Mouse (Mus musculus) lung, embryonic 14.5 days (tissue): ENCODE results near the gene Dixdc1. TPM values are rescaled to one million over a fixed set of nuclear protein-coding genes. Genes with fewer than 3 reads are reported as not detected.
A peak's percentile ranks its signal among the peaks of the same experiment; 100 is the strongest.

Experiments
- ATAC-seq: fragments of 200-750 bp; cut with Nextera tagmentation; 2 replicates; pipeline ENCODE4 v1.8.0; 2017; ENCODE audit warnings: mild to moderate bottlenecking, moderate TSS enrichment, moderate library complexity; ENCODE audit not compliant: insufficient read depth
- DNase-seq: peaks from one replicate; pipeline ENCODE4 v3.0.0-alpha.2; 2015
- H3K27ac ChIP-seq: fragments of 300-500 bp; sonication (generic); 2 replicates; pipeline ENCODE4 v1.5.1; 2014; ENCODE audit warnings: low read depth, mild to moderate bottlenecking, moderate library complexity
- H3K27me3 ChIP-seq: fragments of 300-500 bp; sonication (generic); 2 replicates; pipeline ENCODE4 v1.6.1; 2014; ENCODE audit warnings: low read length, control low read depth; ENCODE audit not compliant: insufficient read depth
- H3K36me3 ChIP-seq: fragments of 300-500 bp; sonication (generic); 2 replicates; pipeline ENCODE4 v1.6.1; 2014; ENCODE audit warnings: control low read depth; ENCODE audit not compliant: insufficient read depth
- H3K4me1 ChIP-seq: fragments of 300-500 bp; sonication (generic); 2 replicates; pipeline ENCODE4 v1.6.1; 2014; ENCODE audit warnings: antibody characterized with exemption, control low read depth; ENCODE audit not compliant: insufficient read depth
- H3K4me2 ChIP-seq: fragments of 300-500 bp; sonication (generic); 2 replicates; pipeline ENCODE4 v1.6.1; 2014; ENCODE audit warnings: mild to moderate bottlenecking
- H3K4me3 ChIP-seq: fragments of 300-500 bp; sonication (generic); 2 replicates; pipeline ENCODE4 v1.5.1; 2014; ENCODE audit warnings: low read depth, low read length
- H3K9ac ChIP-seq: fragments of 300-500 bp; sonication (generic); 2 replicates; pipeline ENCODE4 v1.6.1; 2014
- H3K9me3 ChIP-seq: fragments of 300-500 bp; sonication (generic); 2 replicates; pipeline ENCODE4 v1.6.1; 2016; ENCODE audit warnings: low read depth, low read length, control low read depth
- CTCF ChIP-seq: IDR thresholded peaks from 2 replicates; pipeline ENCODE4 v1.5.1; 2016; ENCODE audit warnings: antibody characterized with exemption, low read depth
- WGBS: fragments of 180-500 bp; shearing (Covaris S2); extraction: QIAGEN DNeasy Blood & Tissue Kit; methylation state at CpG from one replicate; pipeline ENCODE4 v1.1.7; 2014; 5-methylcytosine and 5-hydroxymethylcytosine counted together
- polyA plus RNA-seq: library from polyadenylated mRNA; unstranded; fragments of >200 nt; fragmentation: Nextera tagmentation; extraction: Ambion mirVana; gene quantifications from 2 replicates; pipeline ENCODE4 v1.2.1, GENCODE M21; 2014

Gene Dixdc1
- polyA plus RNA-seq, 1 experiment from 2014 or later, result 11.6 TPM

- Histone ChIP-seq H3K36me3 (no peaks in the 10 kb centered on the region), H3K4me1 (peaks cover 15% of the 10 kb centered on the region), H3K4me3 (peak overlapping the region; percentile 10; the same call in 1 of the 2 replicates), H3K27me3 (no peaks in the 10 kb centered on the region; the same call in 1 of the 2 replicates), H3K9ac (no peak overlapping the region; the same call in 1 of the 2 replicates), H3K9me3 (no peaks in the 10 kb centered on the region), H3K27ac (no peak overlapping the region; the same call in 1 of the 2 replicates), H3K4me2 (peak overlapping the region; percentile 41; the same call in 1 of the 2 replicates)
- ATAC-seq (no peak), DNase-seq (no peak)
- WGBS, result 34% methylated on average over 7 of the region's 7 CpGs
- no peak for TF ChIP-seq CTCF
Measured at GRCm38 (mm10) chr9:50753947-50754346, 14.6 kb upstream of the Dixdc1 start.

- H3K36me3 ChIP-seq, result no peaks in the 10 kb centered on the region
- H3K4me1 ChIP-seq, result peaks cover 15% of the 10 kb centered on the region
- H3K27me3 ChIP-seq, result no peaks in the 10 kb centered on the region; the same call in 1 of the 2 replicates
- H3K4me2 ChIP-seq, result peak overlapping the region; percentile 41
- peak overlapping the region; percentile 83 for H3K27ac ChIP-seq
- no peak for TF ChIP-seq CTCF
- ATAC-seq, result peak; percentile 84
- H3K9ac ChIP-seq, result peak overlapping the region; percentile 27; the same call in 1 of the 2 replicates
- peak; percentile 81 for DNase-seq
- H3K4me3 ChIP-seq, result peak overlapping the region; percentile 23
- H3K9me3 ChIP-seq, result no peaks in the 10 kb centered on the region
- 61% methylated on average over 17 of the region's 17 CpGs for WGBS
Measured at GRCm38 (mm10) chr9:50752784-50753615, 13.7 kb upstream of the Dixdc1 start.

- peak within 1 kb of the TSS; percentile 44 for H3K9ac ChIP-seq
- no peaks in the 10 kb centered on the region for H3K36me3 ChIP-seq
- H3K9me3 ChIP-seq, result no peaks in the 10 kb centered on the region
- H3K4me2 ChIP-seq, result peak within 1 kb of the TSS; percentile 41
- DNase-seq (peak; percentile 28), ATAC-seq (peak; percentile 72; the same call in 1 of the 2 replicates)
- no peak for TF ChIP-seq CTCF
- H3K27ac ChIP-seq, result peak within 1 kb of the TSS; percentile 83
- no peaks in the 10 kb centered on the region; the same call in 1 of the 2 replicates for H3K27me3 ChIP-seq
- WGBS, result 65% methylated on average over 14 of the region's 14 CpGs
- H3K4me1 ChIP-seq, result peaks cover 15% of the 10 kb centered on the region
- peak within 1 kb of the TSS; percentile 23 for H3K4me3 ChIP-seq
Measured at GRCm38 (mm10) chr9:50752054-50752602, 12.8 kb upstream of the Dixdc1 start, which contains the start of gene Hspb2. TSS of gene Hspb2 (minus strand) at chr9:50752354.

DNA sequence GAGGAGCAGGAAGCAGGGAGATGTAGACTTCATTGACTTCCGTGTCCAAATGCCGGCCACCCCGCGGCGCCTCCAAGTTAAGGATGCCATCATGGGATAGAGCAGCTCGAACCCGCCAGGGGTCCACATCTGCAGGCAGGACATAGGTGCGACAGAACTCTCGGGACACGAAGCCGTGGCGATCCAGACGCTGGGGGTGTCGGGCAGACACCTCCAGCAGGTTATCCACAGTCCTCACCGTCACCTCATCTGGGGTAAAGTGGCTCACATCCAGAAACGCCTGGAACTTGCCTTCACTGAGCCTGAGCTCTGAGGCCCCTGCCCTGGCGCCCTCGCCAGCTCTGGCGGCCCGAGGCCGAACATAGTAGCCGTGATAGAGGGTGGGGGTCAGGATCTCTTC, 12.0 kb upstream of the Dixdc1 start, which contains the start of gene Cryab:
Gene Cryab, plus strand, starts transcription at position 3 of the 400 bp plus-strand sequence.
- 56% methylated on average over 22 of the region's 22 CpGs for WGBS
- H3K9me3 ChIP-seq, result no peaks in the 10 kb centered on the region
- peak within 1 kb of the TSS; percentile 41; the same call in 1 of the 2 replicates for H3K4me2 ChIP-seq
- ATAC-seq (no peak), DNase-seq (no peak)
- TF ChIP-seq CTCF, result no peak
- peak within 1 kb of the TSS; percentile 83 for H3K27ac ChIP-seq
- peak within 1 kb of the TSS; percentile 44 for H3K9ac ChIP-seq
- no peaks in the 10 kb centered on the region; the same call in 1 of the 2 replicates for H3K27me3 ChIP-seq
- H3K4me1 ChIP-seq, result peaks cover 15% of the 10 kb centered on the region
- peak within 1 kb of the TSS; percentile 9; the same call in 1 of the 2 replicates for H3K4me3 ChIP-seq
- no peaks in the 10 kb centered on the region for H3K36me3 ChIP-seq

GRCm38 (mm10) chr9:50750706-50751105, 11.4 kb upstream of the Dixdc1 start:
- no peak for ATAC-seq
- peak overlapping the region; percentile 41; the same call in 1 of the 2 replicates for H3K4me2 ChIP-seq
- no peak overlapping the region for H3K4me3 ChIP-seq
- no peaks in the 10 kb centered on the region for H3K36me3 ChIP-seq
- DNase-seq, result no peak
- 81% methylated on average over 6 of the region's 6 CpGs for WGBS
- no peaks in the 10 kb centered on the region; the same call in 1 of the 2 replicates for H3K27me3 ChIP-seq
- H3K9ac ChIP-seq, result no peak overlapping the region
- no peak for TF ChIP-seq CTCF
- peaks cover 19% of the 10 kb centered on the region for H3K4me1 ChIP-seq
- H3K9me3 ChIP-seq, result no peaks in the 10 kb centered on the region
- no peak overlapping the region for H3K27ac ChIP-seq

DNA sequence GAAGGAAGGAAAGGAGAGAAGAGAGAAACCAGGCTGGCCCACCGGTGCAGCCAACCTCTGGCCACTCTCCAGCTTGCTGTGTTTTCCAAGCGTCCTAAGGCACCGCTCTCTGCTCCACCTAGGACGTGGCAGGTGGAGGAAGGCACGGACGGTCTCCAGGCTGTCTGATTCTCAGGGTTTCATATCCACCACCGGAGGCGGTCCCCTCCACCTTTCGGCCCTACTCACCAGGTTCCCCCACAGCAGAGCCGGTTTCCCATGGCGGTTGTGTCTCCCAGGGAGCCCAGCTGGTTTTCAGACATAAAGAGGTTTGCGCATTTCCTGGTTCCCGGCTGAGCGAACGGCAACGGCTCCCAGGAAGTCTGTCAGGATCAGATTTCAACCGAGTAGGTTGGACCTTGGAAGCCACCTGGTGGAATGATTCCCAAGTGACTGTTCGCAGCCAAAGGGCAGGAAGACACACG, 6.9 kb upstream of the Dixdc1 start, which contains the start of gene 2310030G06Rik:
Gene 2310030G06Rik, minus strand, starts transcription at position 323 of the 464 bp plus-strand sequence.
- ATAC-seq (peak; percentile 83), DNase-seq (peak; percentile 79)
- H3K4me1 ChIP-seq, result 0 out of 2 replicates have a peak, but pooled peaks cover 6% of the 10 kb centered on the region
- peak within 1 kb of the TSS; percentile 45 for H3K4me3 ChIP-seq
- H3K9ac ChIP-seq, result peak within 1 kb of the TSS; percentile 59
- H3K4me2 ChIP-seq, result peak within 1 kb of the TSS; percentile 66
- TF ChIP-seq CTCF, result peak; percentile 41
- no peaks in the 10 kb centered on the region; the same call in 1 of the 2 replicates for H3K27me3 ChIP-seq
- H3K36me3 ChIP-seq, result no peaks in the 10 kb centered on the region
- H3K27ac ChIP-seq, result peak within 1 kb of the TSS; percentile 89
- WGBS, result under 1% methylated on average over 19 of the region's 19 CpGs
- no peaks in the 10 kb centered on the region for H3K9me3 ChIP-seq
